Mouse (Mus musculus) gastrocnemius, postnatal 4 days (tissue): ENCODE measurements around the gene Myo1d. TPM values are rescaled to one million over a fixed set of nuclear protein-coding genes. Genes with fewer than 3 reads are reported as not detected.

ENCODE experiments used
- DNase-seq, 2 experiments: peaks; one replicate each; pipeline ENCODE4 v3.0.0; 2021 to 2022; ENCODE audit warnings: low spot score in 2 of 2, mixed read lengths in 2 of 2
- total RNA-seq, 2 experiments: library from RNA; stranded (reverse); gene quantifications; 2 replicates each; pipeline ENCODE4 v1.2.3; 2021

Myo1d gene
- total RNA-seq, 2 experiments from 2014 or later: 7.4 to 8.4 TPM

GRCm38 (mm10) chr11:80783460-80783859 lies 3.6 kb upstream of the Myo1d start:
- DNase-seq: no peak

- DNase-seq: no peak
Observed at GRCm38 (mm10) chr11:80781535-80781934, 1.7 kb upstream of the Myo1d start.

GRCm38 (mm10) chr11:80778916-80779526 lies 804 bp downstream of the Myo1d start:
- no peak for DNase-seq

- DNase-seq: no peak
Observed at GRCm38 (mm10) chr11:80778157-80778556, 1.7 kb downstream of the Myo1d start.

GRCm38 (mm10) chr11:80777708-80778107 lies 2.1 kb downstream of the Myo1d start:
- DNase-seq: no peak

GRCm38 (mm10) chr11:80775535-80775934 lies 4.3 kb downstream of the Myo1d start:
- no peak for DNase-seq

GRCm38 (mm10) chr11:80772595-80773210 lies 7.1 kb downstream of the Myo1d start:
- DNase-seq: no peak

- DNase-seq: no peak
Observed at GRCm38 (mm10) chr11:80771596-80772250, 8.1 kb downstream of the Myo1d start.

GRCm38 (mm10) chr11:80771186-80771585 lies 8.6 kb downstream of the Myo1d start:
- no peak for DNase-seq

- DNase-seq: no peak
Observed at GRCm38 (mm10) chr11:80767320-80767617, 12.6 kb downstream of the Myo1d start.

- DNase-seq: no peak
Observed at GRCm38 (mm10) chr11:80766472-80767319, 13.1 kb downstream of the Myo1d start.

- no peak for DNase-seq
Observed at GRCm38 (mm10) chr11:80766068-80766467, 13.8 kb downstream of the Myo1d start.

GRCm38 (mm10) chr11:80762066-80762465 lies 17.8 kb downstream of the Myo1d start:
- no peak for DNase-seq

- DNase-seq: no peak
Observed at GRCm38 (mm10) chr11:80761285-80761974, 18.4 kb downstream of the Myo1d start.

GRCm38 (mm10) chr11:80759023-80759422 lies 20.8 kb downstream of the Myo1d start:
- DNase-seq: no peak

GRCm38 (mm10) chr11:80754201-80754600 lies 25.6 kb downstream of the Myo1d start:
- DNase-seq: no peak

GRCm38 (mm10) chr11:80751168-80751567 lies 28.7 kb downstream of the Myo1d start:
- no peak for DNase-seq

GRCm38 (mm10) chr11:80749187-80749586 lies 30.6 kb downstream of the Myo1d start:
- no peak for DNase-seq

- no peak for DNase-seq
Observed at GRCm38 (mm10) chr11:80745426-80745825, 34.4 kb downstream of the Myo1d start.

GRCm38 (mm10) chr11:80743823-80744410 lies 35.9 kb downstream of the Myo1d start:
- DNase-seq: no peak

GRCm38 (mm10) chr11:80742462-80742861 lies 37.4 kb downstream of the Myo1d start:
- no peak for DNase-seq
